Mouse (Mus musculus): ENCODE data around the gene Tmem59.
A peak's percentile ranks its signal among the peaks of the same experiment; 100 is the strongest.

The Tmem59 gene

DNA sequence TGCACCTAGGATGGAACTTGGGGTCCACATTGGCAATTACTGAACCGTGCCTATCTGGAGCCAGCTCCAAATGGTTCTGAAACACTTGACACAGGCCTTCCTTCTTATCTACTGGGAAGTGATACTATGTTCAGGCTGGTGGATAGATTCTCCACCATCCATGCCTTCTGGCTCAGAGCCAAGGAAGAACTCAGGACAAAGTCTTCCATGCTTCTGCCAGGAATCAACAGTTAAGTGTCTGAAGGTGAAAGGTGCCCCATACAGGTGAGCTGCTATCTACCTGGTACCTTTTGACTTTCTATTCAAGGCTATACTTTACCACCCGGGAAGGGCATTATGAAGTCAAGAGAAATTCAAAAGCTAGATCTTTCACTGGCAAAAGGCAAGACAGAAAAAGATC is 60.1 kb downstream of the Tmem59 start:
- no peak for DNase-seq (ENCODE audit: low read depth, low spot score)

DNA sequence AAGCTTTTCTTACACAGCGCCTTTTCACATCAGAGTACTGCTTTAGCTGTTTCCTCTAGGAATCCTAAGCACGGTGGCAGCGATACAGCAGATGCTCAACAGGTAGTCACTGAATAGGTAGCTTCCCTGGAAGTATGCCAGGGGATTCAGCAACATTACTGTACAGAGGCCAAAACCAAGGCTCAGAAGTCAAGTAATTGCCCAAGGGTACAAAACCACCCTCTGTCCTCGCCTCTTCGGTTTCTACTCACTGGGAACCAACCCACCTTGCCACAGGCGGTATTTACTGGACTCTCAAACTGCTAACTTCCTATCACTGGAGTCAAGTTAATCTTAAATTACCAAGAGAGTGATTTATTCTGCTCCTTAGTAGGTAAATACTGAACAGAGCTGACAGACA is 62.0 kb downstream of the Tmem59 start:
- no peak for DNase-seq (ENCODE audit: low read depth, low spot score)

DNA sequence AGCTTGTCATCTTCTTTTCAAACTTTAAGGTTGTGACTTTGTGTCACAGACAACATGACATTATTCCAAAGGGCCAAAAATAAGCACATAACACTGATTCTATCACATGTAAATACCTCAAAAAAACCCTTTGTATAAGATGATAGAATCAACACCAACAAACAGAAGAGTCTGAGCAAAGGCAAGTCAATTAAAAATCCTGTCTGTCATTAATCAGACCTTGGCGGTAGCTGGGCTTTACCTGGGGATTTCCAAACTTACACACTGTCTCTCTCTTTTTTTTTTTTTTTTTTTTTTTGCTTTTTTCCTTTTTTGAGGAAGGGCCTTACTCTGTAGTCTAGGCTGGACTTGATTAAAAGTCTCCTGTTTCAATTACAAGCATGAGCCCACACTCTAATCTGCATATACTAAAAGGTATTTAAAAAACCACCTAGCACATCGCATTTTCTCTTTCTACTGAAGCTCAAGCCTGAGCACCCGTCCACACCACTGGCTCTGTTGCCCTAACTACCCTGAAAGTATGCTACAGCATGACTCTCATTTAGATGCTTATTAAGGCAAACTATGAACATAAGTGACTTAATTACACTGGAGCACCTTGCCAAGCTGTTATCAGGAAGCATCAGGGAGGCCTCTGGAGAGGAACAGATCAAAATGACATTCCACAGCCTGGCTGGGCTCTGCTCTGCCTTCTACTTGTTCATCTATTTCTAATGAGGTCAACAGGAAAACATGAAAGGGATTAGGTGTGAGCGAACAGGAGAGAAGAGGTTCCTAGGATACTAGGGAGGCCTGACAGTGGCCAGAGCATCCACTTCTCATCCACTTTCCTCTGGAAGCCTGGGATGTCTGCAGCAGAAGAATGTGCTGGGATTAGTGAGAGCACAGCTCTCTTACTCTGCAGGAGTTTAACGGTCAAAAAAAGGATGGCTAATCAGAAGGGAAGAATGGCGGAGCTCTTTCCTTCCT is 65.5 kb downstream of the Tmem59 start:
- DNase-seq (ENCODE audit: low read depth, low spot score): peak; percentile 22

DNA sequence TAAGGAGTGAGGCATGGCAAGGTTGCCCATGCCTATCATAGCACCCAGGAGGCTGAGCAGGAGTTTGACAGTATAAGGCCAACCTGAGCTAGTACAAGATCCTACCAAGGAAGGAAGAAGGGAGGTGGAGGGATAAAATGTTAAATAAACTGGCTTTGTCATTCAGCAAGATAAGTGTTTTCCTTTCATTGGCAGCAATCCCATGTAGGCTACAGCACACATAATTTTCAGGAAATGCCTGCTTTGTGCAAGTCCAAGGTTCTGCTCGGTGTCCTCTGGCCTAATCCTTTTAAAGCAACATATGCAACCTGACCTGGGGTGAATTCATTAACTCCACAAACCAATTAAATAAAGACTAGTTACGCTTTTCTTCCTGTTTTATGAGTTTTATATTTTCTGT is 67.2 kb downstream of the Tmem59 start:
- DNase-seq (ENCODE audit: low read depth, low spot score): no peak

DNA sequence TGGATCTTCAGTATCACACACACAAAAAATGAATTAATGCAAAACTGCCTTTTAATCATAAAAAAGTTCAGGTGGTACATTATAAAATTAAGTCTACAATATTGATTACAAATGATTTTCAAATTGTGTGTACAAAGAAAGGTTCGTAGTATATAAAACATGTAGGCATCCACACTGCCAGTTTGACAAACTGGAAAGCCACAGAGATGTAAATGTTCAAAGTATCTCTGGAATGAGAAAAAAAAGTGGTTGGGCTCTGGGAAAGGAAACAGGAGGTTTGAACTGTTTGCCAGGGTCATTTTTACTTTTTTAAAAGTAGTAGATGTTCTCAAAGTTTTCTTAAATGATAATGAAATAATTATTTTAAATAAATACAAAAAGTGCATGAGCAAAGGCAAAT is 67.8 kb downstream of the Tmem59 start:
- DNase-seq (ENCODE audit: low read depth, low spot score): no peak

DNA sequence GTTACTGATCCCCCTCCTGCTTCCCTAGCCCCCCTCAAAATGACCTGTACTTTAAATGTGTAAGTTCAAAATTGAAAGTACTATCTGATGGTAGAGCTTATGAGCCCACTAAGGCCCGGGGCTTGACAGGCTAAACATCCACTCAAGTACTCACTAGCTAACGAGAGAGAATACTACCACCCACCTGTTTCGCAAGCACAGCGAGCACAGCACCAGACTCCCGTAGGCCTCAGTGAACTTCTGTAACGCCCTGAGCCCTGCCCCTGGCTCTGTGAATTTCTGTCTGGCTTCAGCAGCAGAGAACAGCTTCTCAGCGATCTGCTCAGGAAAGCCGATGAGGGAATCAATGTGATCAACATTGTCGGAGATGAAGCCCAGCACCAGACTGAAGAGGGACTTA is 68.9 kb downstream of the Tmem59 start:
- no peak for DNase-seq (ENCODE audit: low read depth, low spot score)

DNA sequence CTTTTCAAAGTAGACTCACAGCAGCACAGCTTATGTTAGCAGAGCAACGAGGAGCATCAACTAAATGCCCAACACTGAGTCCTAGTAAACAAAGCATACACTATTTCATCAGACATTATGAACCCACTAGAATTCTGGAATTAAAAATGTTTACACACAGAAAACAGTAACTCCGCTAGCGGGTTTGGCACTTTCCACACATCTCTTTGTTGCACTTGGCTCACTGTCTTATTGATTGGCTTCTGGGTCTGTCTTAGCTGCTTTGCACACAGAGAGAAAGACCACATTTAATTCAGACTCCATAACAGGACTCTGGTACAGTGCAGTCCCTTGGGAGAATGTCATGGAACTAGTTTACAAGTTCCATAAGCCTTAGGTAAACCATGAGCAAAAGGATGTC is 69.9 kb downstream of the Tmem59 start:
- peak; percentile 11 for DNase-seq (ENCODE audit: low read depth, low spot score)

DNA sequence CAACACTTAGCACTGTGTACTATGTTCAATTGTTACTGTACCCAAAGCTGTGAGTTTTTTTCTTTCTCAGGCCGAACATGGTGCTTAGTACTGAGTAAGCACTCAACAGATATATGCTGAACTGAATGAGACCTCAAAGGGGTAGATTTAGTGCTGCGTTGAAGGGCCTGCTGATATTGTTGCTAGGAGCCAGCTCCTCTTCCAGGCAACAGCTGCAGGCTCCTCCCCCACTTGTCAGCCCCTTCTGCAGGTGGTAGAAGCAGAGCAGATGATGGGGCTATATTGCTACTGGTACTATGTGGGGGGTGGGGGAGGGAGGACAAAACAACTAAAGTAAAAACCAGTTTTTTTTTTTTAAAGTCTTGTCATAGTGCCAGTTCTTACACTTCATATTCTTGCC is 71.3 kb downstream of the Tmem59 start:
- DNase-seq (ENCODE audit: low read depth, low spot score): peak; percentile 66

DNA sequence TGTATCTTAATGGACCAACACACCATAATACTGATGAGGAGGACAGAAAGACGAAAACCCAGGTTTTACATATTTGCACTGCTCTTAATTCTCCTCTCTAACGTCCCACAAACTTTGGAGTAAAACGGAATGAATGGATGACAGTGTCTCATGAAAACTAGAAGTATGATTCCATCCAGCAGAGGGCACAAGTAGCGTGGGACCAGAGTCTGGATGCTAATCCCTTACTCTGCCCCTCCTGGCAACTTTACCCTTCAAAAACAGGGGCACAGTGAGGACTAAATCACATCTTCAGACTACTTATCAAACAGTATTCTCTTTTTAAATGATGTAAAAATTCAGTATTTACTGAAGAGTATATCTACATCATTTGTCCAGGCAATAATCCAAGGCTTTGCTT is 72.3 kb downstream of the Tmem59 start:
- peak; percentile 72 for DNase-seq (ENCODE audit: low read depth, low spot score)

Data from brain, adult 2 months (tissue).